Mouse (Mus musculus) heart, postnatal 36 days (tissue): ENCODE measurements at regions not wholly inside any gene's neighbourhood (a gene's known extent, or its start where the extent isn't known, plus 50 kb on each side); places are given as distances from the start of the nearest gene placed in this dataset.

Experiments used
- DNase-seq, 2 experiments: peaks; one replicate each; pipeline ENCODE4 v3.0.0; 2021 to 2022
- intact Hi-C: fragments of 180-260 bp; cut with DNase I; formaldehyde crosslinking; loops from one replicate; pipeline ENCODE4 v1.15.1; 2025

DNA sequence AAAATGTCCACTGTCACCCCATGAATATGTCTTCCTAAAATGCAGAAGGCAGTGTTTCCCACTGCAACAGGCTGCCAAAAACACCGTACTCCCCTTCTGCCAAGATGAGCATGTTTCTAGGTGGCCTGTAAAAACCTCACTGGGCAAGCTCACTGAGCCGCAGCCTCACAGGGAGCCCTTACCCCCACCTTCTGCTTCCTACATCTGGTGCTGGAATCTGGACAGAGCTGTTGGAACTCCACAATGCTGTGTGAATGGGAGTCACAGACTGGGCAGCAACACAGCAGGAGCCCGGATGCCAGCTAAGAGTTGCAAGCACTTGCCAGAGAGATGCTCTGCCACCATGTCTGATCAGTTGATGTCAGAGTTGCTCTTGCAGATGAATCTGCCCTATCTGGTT lies 230.6 kb downstream of the Cbln4 start:
- DNase-seq = no peak
- intact Hi-C loops = no loop called here

DNA sequence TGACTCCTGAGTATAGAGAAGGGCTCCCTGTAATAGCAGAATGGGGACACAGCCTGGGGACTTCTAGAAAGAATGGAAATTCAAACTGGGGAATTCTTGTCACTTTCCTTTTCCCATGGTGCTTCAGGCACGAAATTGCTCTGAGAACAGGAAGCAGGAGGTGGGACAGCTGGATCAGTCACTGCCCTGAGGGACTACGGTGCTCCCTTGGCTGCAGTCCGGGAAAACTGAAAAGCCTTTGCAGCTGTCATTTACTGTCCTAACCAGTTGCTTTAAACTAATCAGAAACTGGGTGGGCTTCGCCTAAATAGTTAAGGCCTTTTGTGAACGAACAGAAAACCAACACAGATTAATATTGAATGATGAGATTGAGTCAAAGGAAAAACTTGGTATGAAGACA lies 237.9 kb downstream of the Cbln4 start:
- intact Hi-C loops = no loop called here
- DNase-seq = peak; percentile 10 to 11

DNA sequence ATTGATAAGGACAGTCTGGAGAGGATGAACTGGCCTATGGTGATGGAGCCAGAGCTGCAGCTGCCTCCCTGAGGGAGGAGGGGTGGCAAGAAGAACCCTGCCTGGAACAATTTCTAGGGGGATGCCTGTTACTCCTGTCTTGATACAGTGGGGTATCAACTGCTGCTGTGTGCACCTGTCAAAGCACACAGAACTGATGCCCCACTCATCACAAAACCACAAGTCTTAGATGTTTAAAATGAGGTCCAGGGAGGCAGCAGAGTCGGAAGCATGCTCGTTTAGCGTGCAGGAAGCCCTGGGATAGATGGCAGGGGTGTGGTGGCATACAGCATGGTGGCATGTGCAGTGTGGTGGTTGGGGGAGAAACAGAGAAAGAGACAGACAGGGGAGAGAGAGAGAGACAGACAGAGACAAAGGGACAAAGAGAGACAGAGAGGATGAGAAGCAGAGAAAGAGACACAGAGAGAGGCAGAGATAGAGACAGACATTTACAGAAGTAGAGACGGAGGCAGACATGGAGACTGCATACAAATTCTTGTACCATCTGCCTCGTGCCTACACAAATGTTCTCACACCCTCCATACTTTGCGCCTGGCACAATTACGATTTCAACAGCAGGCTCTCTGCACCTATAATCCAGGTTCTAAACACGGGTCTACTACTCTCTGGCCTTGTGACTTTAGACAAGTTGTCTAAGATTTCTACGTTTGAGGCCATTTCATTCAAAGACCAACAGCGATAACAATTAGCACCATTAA lies 242.6 kb downstream of the Cbln4 start:
- intact Hi-C loops = no loop called here

DNA sequence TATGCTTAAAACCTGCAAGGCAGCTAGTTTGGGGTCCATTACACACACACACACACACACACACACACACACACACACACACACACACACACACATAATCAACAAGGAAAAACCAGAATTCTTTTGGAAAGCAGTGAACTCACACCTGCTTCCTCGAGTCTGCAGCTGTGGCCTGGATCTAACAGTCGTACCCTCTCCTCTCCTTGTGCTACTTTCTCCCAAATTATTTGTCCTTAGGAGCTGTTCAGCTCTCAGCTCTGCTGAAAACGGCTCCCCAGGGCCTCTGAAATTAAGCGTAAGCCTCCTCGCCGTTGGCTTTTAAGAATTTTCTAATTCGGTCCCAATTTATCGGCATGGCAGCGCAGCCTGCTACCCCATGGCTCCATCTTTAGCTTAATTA lies 243.9 kb downstream of the Cbln4 start:
- no peak for DNase-seq
- intact Hi-C loops = no loop called here

More for the DNA sequence above, 242.6 kb downstream of the Cbln4 start:
- DNase-seq = no peak

DNA sequence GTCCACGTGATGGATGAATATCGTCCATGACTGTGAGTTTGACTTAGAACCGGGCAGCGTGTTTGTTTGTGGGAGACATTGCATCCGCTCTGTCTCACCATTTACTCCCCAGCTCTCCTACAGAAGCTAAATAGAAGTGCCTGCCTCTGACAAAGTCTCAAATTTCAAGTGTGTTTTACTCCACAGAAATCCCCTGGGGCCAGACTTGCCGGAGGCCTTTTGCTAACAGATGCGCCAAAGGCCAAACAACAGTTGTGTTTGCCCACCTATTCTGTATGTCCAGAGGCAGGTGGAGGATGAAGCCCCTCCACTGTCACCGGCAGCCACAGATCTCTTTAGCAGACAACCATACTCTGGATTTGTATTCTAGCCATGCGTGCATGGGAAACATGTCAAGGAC lies 252.6 kb downstream of the Cbln4 start:
- intact Hi-C loops = no loop called here
- DNase-seq = no peak

DNA sequence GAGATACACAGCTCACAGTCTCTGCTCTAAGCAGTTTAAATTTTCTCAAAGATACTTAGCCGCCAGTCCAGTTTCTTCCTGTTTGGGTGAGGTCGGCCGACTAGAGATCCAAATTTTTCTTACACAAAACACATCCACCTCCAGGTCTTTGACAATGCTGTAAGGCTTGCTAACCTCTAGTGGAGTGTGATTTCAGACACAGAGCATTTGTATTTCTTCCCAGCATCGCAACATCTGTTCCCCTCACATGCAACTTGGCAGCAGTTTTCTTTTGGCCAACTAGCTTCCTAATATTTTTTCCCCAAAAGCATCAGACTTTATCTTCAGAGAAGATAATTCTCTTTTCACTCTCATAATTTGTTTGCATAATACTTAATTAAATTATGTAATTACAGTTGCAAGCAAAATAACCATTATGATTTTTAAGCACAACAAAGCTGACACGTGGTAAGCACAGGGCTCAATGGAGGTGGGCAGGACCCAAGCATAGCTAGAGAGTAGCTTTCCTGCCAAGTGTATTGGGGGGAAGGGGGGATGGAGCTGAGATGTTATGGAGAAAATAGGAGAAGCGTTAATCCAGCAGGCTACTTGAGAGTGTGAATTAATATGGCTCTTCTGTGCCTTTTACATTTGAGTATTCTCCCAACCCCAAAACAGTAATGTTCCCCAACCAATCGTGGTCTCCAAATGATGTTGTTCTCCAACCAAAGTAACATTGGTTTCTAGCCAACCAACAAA lies 276.9 kb downstream of the Cbln4 start:
- intact Hi-C loops = no loop called here

DNA sequence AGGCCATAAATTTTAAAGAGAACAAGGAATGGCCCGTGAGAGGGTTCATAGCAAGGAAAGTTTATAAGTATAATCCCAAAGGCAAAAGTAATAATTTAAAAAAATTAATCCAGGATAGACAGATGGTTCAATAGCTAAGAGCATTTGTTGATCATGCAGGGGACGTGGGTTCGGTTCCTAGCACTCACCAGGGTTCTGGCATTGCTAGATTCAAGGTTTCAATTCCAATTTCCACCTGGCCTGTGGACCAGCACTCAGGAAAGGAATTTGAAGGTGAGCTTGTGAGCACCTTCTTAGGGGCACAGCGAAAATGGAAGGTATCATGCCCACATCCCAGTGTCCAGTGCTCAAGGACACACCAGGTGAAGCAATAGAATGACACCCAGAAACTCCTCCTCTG lies 278.2 kb downstream of the Cbln4 start:
- no peak for DNase-seq
- intact Hi-C loops = no loop called here

More for the DNA sequence above, 276.9 kb downstream of the Cbln4 start:
- DNase-seq = no peak

DNA sequence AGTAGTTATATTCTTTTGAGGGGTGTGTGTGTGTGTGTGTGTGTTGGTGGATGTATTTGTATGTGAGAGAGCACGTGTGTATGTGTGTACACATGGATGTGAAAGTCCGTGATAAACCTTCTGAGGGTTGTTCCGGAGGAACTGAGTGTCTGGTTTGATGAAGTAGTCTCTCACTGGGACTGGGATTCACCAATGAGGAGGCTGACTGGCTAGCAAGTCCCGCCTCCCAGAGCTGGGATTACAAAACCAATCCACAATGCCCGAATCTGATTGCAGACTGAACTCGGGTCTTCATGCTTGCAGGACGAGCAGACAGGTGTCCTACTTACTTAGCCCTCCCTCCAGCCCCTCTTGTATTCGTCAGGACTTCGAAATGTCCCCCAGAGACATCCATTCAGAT lies 289.8 kb downstream of the Cbln4 start:
- DNase-seq = no peak
- intact Hi-C loops = no loop called here

DNA sequence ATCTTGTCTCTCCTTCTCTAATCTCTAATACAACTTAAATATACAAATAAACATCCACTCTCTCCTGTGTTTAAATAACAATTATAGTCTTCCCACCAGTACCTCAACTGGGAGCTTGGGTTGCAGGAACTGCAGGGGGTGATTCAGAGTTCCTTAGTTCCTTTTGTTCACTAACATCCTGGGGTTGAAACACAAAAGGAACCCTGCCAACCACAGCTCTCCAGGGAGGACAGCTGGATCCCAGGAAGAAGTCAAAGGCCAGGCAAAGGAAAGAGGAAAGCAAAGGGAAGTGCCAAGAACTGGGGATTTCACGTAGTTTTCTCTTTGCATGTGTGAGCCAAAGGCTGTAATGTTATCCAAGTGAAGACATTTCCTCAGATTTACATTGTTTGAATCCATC lies 296.1 kb downstream of the Cbln4 start:
- intact Hi-C loops = no loop called here
- DNase-seq = no peak

DNA sequence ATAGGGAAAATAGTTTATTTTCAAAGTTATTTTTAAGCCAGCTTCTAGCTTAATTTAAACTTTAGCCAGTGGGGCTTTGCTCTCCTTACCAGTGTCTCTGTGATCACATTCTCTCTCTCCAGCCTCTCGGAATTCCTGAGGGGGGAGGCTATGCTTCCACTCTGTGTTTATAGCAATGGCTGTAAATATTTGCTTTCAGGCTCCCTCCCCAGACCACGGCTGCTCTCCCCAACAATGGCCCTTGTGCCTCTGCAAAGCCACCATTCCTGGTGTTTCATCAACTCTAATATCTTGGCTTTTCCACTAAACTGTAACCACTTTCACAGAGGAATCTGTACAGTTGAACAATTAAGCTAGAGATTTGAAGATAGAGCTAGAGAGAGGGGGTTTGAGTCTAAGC lies 300.2 kb downstream of the Cbln4 start:
- intact Hi-C loops = no loop called here

DNA sequence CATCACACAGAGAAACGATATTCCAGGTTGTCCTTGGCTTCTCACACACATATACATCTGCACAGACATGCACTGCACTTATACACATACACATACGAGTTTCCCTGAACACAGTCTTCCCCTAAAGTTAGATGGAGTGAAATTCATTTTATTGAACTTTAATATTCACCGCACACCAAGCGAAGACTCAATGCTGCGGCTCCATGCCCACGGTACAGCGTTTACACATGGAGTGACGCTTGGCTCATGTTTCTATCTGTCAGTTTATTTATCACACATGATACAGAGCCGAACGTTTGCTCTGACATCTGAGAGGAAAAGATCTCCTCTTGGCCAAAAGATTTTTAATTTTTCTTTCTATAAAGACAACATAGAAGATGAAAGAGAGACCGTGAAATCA lies 300.6 kb downstream of the Cbln4 start:
- intact Hi-C loops = no loop called here
- DNase-seq = no peak

More for the DNA sequence above, 300.2 kb downstream of the Cbln4 start:
- DNase-seq = no peak

DNA sequence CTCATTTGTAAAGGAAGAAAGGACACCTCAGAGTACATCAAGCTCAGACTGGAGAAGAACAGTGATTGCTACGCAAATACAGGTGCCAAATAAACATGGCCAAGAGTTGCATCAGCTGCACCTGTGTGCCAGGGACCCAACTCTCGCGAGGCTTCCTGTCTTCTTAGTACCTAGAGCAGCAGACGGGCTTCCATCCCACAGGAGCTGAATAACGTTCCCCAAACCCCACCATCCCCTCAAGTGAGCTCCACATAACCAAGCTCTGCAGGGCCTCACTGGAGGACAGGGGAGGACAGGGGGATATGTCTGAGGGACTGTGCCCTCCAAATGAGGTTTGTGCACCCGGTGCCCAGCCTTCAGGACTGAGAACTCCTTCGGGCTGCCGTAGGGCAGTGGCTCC lies 305.5 kb downstream of the Cbln4 start:
- DNase-seq = no peak
- intact Hi-C loops = no loop called here

DNA sequence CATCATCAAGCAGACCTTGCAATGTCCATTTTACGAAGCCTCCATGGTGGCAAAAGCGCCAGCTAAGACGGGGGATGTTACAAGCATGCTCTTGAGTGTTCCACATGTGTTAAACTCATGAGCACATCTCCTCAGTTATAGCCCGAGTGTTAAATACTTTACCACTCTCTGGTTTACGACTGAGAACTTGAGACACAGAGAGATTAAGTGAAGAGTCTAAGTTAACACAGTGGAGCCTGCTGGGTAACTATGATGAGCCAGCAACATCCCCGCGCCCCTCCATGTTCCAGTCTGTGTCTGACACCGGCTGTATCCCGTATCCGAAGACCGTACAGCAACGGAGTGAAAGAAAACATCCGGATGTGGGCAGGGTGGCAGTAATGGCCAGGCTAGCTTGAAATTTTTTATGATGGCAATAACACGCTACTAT lies 308.2 kb downstream of the Cbln4 start:
- DNase-seq = no peak
- intact Hi-C loops = no loop called here

DNA sequence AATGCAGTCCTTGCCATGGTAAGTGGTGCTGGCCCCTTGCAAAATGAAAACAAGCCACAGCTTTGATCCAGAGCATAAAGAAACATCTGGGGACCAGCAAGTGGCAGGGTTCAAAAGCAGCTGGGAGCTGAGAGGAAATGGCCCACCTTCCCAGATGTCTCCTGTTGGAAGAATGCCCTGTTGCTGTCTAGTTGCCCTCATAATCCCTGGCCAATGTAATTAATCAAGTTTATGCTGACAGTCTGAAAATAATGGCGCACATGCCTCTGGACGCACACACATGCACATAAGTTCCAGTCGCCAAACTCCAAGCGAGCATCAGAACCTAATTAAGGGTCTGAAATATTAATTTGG lies 308.7 kb downstream of the Cbln4 start:
- no peak for DNase-seq
- intact Hi-C loops = no loop called here

DNA sequence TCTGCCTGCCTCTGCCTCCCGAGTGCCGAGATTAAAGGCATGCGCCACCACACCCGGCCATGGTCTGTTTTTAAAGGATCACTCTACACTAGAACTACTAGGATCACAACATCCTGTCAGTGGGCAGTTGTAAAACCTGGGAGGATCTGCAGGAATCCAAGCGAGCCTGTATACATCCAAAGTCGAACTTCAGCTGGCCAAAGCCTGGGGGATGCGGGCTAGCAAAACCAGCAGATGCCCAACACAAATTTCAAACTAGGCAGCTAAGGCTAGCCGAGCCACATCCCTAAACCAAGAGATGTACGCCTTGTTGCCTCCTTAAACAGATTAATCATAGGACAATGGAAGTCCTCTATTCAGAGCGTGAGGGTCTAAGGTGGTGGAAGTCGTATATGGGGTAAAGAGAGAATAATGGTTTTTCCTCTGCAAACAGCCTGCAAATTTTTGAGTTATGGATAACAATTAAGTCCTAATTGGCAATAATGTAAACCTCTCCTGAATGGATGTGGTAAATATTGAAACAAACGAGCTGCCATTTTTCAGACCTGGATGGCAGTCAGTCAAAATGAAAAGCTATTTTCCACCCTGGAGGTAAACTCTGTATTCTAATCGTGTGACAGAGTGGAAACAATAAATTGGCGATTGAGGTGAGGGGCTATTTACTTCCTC lies 309.2 kb downstream of the Cbln4 start:
- intact Hi-C loops = no loop called here
- no peak for DNase-seq

DNA sequence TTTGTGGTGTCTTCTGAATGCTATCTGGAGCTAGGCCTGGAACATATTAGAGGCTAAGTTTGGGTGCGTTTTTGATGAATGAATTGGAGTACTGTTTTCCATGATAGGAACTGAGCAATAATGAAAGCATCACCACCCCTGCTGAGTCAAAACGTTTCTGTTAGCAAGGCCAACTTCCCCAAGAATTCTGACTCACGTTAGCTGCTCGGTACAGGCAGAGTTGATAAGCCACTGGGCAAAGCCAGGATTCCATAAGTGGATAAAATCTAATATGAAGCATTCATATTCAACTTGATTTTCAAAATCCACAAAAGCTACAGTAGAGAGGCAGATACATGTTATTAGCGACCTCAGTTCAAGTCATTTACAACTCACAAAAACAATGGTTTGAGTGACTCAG lies 324.0 kb downstream of the Cbln4 start:
- intact Hi-C loops = no loop called here
- no peak for DNase-seq

DNA sequence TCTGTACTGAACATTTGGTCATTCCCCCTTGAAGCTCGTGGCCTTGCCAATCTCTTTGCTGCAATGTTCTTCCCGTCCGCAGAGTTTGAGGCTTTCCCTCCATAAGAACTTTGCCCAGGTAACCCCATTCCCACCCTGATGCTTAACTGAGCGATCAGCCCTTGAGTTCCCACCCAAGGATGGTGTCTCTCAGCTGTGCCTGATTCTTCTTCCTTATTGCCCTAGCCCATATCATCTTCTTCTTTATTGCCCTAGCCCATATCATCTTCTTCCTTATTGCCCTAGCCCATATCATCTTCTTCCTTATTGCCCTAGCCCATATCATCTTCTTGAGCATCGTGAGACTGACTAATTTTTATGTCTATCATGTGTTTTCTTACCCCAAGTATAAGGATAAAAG lies 324.4 kb downstream of the Cbln4 start:
- DNase-seq = no peak
- intact Hi-C loops = no loop called here

DNA sequence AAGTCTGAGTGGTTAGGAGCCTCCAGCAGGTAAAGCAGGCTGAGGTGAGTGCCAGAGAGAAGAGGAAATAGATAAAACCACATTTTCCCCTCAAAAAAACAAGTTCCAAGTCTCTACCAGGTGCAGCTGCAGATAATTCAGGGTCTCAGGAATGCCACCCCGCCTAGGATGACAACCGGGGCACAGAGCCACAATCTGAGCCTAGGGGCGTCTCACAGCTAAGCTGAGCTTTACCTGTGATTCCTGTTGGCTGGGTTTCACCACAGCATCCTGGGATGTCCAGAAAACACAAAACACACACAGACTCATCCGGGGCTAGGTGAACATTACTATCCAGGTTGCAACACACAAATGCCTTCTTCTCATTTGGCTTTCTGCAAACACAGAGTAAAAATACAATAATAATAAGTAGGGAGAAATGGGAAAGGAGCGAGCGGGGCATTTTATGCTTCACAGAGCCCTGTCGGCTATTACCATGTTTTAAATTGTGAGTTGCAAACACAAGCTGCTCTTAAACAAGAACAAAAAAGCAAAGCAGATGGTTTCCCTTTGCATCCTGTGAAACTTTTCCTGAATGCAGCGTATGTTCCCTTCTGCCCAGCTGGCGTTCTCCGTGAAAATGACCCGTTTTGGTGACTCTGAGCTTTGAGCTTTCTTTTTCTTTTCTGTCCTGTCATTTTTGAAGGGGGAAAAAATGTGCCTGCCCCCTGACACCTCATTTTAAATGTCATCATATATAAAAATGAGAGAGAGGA lies 330.3 kb downstream of the Cbln4 start:
- intact Hi-C loops = no loop called here

DNA sequence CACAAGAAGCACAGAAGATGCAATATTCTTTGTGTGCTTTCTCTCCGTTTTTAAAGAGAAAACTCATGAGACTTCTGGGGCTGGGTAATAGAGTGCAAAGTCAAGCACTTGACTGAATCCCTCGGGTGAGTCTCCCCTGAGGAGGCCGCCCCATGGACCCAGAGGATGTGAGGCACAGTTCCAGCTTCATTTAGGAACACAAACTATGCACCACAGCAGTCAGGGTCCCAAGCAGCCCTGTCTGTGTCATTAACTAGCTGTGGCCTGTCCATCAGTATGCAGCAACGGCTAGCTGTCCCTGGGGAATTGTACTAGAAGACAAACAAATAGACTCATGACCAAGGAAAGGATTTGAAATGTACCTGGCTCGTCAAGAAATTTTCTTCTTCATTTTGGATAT lies 349.7 kb downstream of the Cbln4 start:
- intact Hi-C loops = no loop called here
- no peak for DNase-seq

More for the DNA sequence above, 330.3 kb downstream of the Cbln4 start:
- no peak for DNase-seq

DNA sequence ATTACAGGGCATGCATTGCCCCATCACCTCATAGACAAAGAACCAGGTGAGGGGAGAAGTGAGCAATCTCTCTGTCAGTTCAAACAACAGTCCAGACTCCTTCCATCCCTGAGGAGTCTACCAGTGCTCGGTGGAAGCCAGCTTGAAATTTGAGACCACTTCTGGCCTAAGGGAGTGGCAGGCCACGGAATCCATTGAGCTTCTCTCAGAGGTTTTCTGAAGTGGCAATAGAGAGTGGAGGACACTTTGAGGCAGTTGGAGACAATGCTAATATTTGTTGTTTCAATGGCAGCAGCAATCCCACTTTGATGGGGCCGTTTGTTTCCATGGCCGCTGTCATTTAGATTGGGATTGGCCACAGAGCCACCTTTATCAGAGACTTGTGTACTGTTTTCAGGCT lies 352.5 kb downstream of the Cbln4 start:
- intact Hi-C loops = no loop called here
- DNase-seq = no peak

DNA sequence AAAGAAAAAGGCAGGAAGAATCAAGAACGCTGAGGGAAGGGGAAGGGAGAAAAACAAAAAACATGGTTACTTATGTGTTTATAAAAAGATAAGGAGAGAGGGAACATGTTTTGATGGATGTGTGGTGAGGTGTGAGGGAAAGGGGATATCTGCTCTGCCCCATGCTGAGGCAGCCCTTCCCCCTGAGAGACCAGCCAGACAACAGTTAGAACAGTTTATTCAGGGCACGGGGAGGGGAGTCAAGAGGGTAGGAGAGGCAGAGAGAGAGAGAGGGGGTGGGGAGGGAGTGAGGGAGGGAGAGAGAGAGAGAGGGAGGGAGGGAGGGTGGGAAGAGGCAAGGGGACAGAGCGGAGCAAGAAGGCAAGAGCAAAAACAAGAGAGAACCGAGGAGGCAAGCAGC lies 354.2 kb downstream of the Cbln4 start:
- DNase-seq = no peak
- intact Hi-C loops = no loop called here
